In genomic region chr16:5011285-5011684, GRCm38 (mm10) we compare ENCODE assay signal across 19 mouse cellular contexts. TPM values are rescaled to one million over a fixed set of nuclear protein-coding genes. Genes with fewer than 3 reads are reported as not detected.
A peak's percentile ranks its signal among the peaks of the same experiment; 100 is the strongest.
DNase-seq lines count a peak whose midpoint lies in the region; ATAC-seq and TF ChIP-seq lines count a peak whose summit lies in the region.
"Had no signal": no experiment of that assay in that cellular context is flagged by ENCODE, and none has a peak within 500 bp of the region (broad histone marks: within the 10 kb centered on the region; RNA-seq: fewer than 3 reads in every experiment).

No protein-coding gene starts in this region.

- peaks cover 20% of the 10 kb centered on the region for H3K4me1 ChIP-seq in kidney, embryonic 15.5 days
- H3K4me1 ChIP-seq in G1E (ENCODE audit: insufficient read depth, low read depth, low read length) = peaks cover 46% of the 10 kb centered on the region
- peaks cover 12% of the 10 kb centered on the region for H3K4me1 ChIP-seq in forebrain, embryonic 12.5 days

- no peaks in the 10 kb centered on the region for H3K79me2 ChIP-seq in macrophage (ENCODE audit: inconsistent target)

- no peaks in the 10 kb centered on the region for H3K9me3 ChIP-seq in kidney, embryonic 15.5 days (replicated peaks)
- no peaks in the 10 kb centered on the region for H3K9me3 ChIP-seq in G1E (replicated peaks)
- H3K9me3 ChIP-seq in forebrain, embryonic 12.5 days = no peaks in the 10 kb centered on the region
- H3K9me3 ChIP-seq: forebrain, embryonic 13.5 days; heart, embryonic 15.5 days; liver, embryonic 13.5 days; midbrain, embryonic 12.5 days had no signal

- H3K27me3 ChIP-seq in kidney, embryonic 15.5 days = no peaks in the 10 kb centered on the region
- H3K27me3 ChIP-seq in G1E (ENCODE audit: insufficient read depth, low read length) = peaks cover 8% of the 10 kb centered on the region; the same call in 1 of the 2 replicates
- no peaks in the 10 kb centered on the region for H3K27me3 ChIP-seq in forebrain, embryonic 12.5 days
- H3K27me3 ChIP-seq: forebrain, embryonic 13.5 days; heart, embryonic 15.5 days; midbrain, embryonic 12.5 days had no signal

- no peak overlapping the region for H3K4me2 ChIP-seq in kidney, embryonic 15.5 days
- no peak overlapping the region for H3K4me2 ChIP-seq in forebrain, embryonic 12.5 days
- H3K4me2 ChIP-seq: heart, embryonic 15.5 days had no signal

- no peak for TF ChIP-seq CTCF in G1E (IDR thresholded peaks at IDR 0.05; ENCODE audit: low read depth, low read length)

- no peak for DNase-seq in kidney, adult 8-10 months
- DNase-seq in G1E (ENCODE audit: low spot score) = no peak
- DNase-seq in spleen, postnatal 36 days (ENCODE audit: low spot score in 2 of 2) = peak; percentile 70 to 72
- no peak for DNase-seq in urinary bladder, adult 18-20 months (ENCODE audit: low spot score in 2 of 2)
- DNase-seq: kidney, postnatal 14 days; liver, embryonic 13.5 days; lung, postnatal 14 days; thymus, postnatal 36 days had no signal

- H3K4me3 ChIP-seq in kidney, embryonic 15.5 days (replicated peaks) = no peak overlapping the region
- peak overlapping the region; percentile 60; the same call in 1 of the 2 replicates for H3K4me3 ChIP-seq in G1E (ENCODE audit: low read depth, low read length)
- H3K4me3 ChIP-seq in macrophage (ENCODE audit: inconsistent target) = no peak overlapping the region
- no peak overlapping the region for H3K4me3 ChIP-seq in forebrain, embryonic 12.5 days (replicated peaks)
- H3K4me3 ChIP-seq: forebrain, embryonic 13.5 days; heart, embryonic 15.5 days; midbrain, embryonic 12.5 days had no signal

- peaks cover 24% of the 10 kb centered on the region for H3K36me3 ChIP-seq in kidney, embryonic 15.5 days
- H3K36me3 ChIP-seq in G1E (replicated peaks) (peaks cover 62% of the 10 kb centered on the region), macrophage (ENCODE audit: inconsistent target) (peaks cover 15% of the 10 kb centered on the region; the same call in 1 of the 2 replicates)
- peaks cover 25% of the 10 kb centered on the region for H3K36me3 ChIP-seq in forebrain, embryonic 12.5 days (replicated peaks)

- 92% methylated on average over 7 of the region's 7 CpGs for WGBS in kidney, embryonic 15.5 days
- 20% methylated on average over 6 of the region's 7 CpGs for WGBS in macrophage (ENCODE audit: missing documents)
- WGBS in forebrain, embryonic 12.5 days = 86% methylated on average over 7 of the region's 7 CpGs

- 0 out of 2 replicates have a peak overlapping the region, but pooled peaks have one; percentile 21 for H3K9ac ChIP-seq in kidney, embryonic 15.5 days
- no peak overlapping the region for H3K9ac ChIP-seq in forebrain, embryonic 12.5 days
- H3K9ac ChIP-seq: heart, embryonic 15.5 days had no signal

- no peak for ATAC-seq in kidney, embryonic 15.5 days (replicated peaks; ENCODE audit: low FRiP score)
- ATAC-seq in G1E (ENCODE audit: extremely low read depth, insufficient number of reproducible peaks, low FRiP score, poor library complexity, severe bottlenecking) = no peak
- no peak for ATAC-seq in forebrain, embryonic 12.5 days (ENCODE audit: low FRiP score)
- ATAC-seq: forebrain, embryonic 13.5 days; intestine, embryonic 16.5 days had no signal

- H3K27ac ChIP-seq in kidney, embryonic 15.5 days = no peak overlapping the region
- H3K27ac ChIP-seq in macrophage = 0 out of 2 replicates have a peak overlapping the region, but pooled peaks have one; percentile 7
- no peak overlapping the region for H3K27ac ChIP-seq in forebrain, embryonic 12.5 days
- H3K27ac ChIP-seq: forebrain, embryonic 13.5 days; heart, embryonic 15.5 days; liver, embryonic 13.5 days; midbrain, embryonic 12.5 days had no signal

RNA-seq across cellular contexts. Expression of gene Rogdi, which starts 2.1 kb away (rescaled TPM):
- polyA plus RNA-seq in kidney, embryonic 15.5 days (2015; fragmentation: Nextera tagmentation; extraction: Ambion mirVana) = 93.5 and 101 TPM in 2 replicates
- 41.0 and 51.0 TPM in 2 replicates for total RNA-seq in G1E (2014; fragmentation: Nextera tagmentation)
- 4.1 and 4.7 TPM in 2 replicates for total RNA-seq in G1E (2017)
- polyA plus RNA-seq in G1E (2012) = 33.3 and 70.0 TPM in 2 replicates
- total RNA-seq in macrophage (2018; cell fraction: chromatin; rRNA removed) = 10 to 100 TPM in 19 of 26 experiments, 1 to 10 TPM in 7; 3.7 to 46.6 (median 20.6) TPM
- 10 to 100 TPM in 15 of 26 experiments, 1 to 10 TPM in 11; 6.3 to 16.4 (median 11.0) TPM for total RNA-seq in macrophage (2018; cell fraction: cytosol; rRNA removed)
- total RNA-seq in macrophage (2018; cell fraction: nucleus; rRNA removed) = 10 to 100 TPM in 20 of 26 experiments, 1 to 10 TPM in 6; 4.1 to 44.8 (median 16.4) TPM
- polyA plus RNA-seq in macrophage (2018) = 10.0 to 27.5 TPM (median 22.6 TPM) in 3 replicates
- 80.2 and 83.5 TPM in 2 replicates for polyA plus RNA-seq in forebrain, embryonic 12.5 days (2016; fragmentation: Nextera tagmentation; extraction: Ambion mirVana)

RNA-seq across cellular contexts. Expression of gene Smim22, which starts 4.2 kb away (rescaled TPM):
- polyA plus RNA-seq in kidney, embryonic 15.5 days (2015; fragmentation: Nextera tagmentation; extraction: Ambion mirVana) = 11.2 and 13.7 TPM in 2 replicates
- total RNA-seq in G1E (2014; fragmentation: Nextera tagmentation) (not detected in 2 replicates), G1E (2017) (not detected in 2 replicates)
- polyA plus RNA-seq in G1E (2012) (not detected in 2 replicates), macrophage (2018) (not detected in 3 replicates)
- total RNA-seq in macrophage (2018; cell fraction: chromatin; rRNA removed) = not detected
- not detected for total RNA-seq in macrophage (2018; cell fraction: cytosol; rRNA removed)
- total RNA-seq in macrophage (2018; cell fraction: nucleus; rRNA removed) = not detected
- polyA plus RNA-seq in forebrain, embryonic 12.5 days (2016; fragmentation: Nextera tagmentation; extraction: Ambion mirVana) = 1.8 and 2.4 TPM in 2 replicates
- total RNA-seq: layer of hippocampus, postnatal 10 days; left cerebral cortex, postnatal 36 days had no signal
- polyA plus RNA-seq: forebrain, embryonic 13.5 days; midbrain, embryonic 12.5 days had no signal

RNA-seq across cellular contexts. Expression of gene Sept12, which starts 13.6 kb away (rescaled TPM):
- not detected in 2 replicates for polyA plus RNA-seq in kidney, embryonic 15.5 days (2015; fragmentation: Nextera tagmentation; extraction: Ambion mirVana)
- total RNA-seq in G1E (2014; fragmentation: Nextera tagmentation) (not detected in 2 replicates), G1E (2017) (0.05 TPM in 1 of 2 replicates, not detected in the other)
- polyA plus RNA-seq in G1E (2012) (0.07 TPM in 1 of 2 replicates, not detected in the other), macrophage (2018) (not detected in 3 replicates)
- not detected for total RNA-seq in macrophage (2018; cell fraction: chromatin; rRNA removed)
- total RNA-seq in macrophage (2018; cell fraction: cytosol; rRNA removed) = not detected
- not detected for total RNA-seq in macrophage (2018; cell fraction: nucleus; rRNA removed)
- not detected in 2 replicates for polyA plus RNA-seq in forebrain, embryonic 12.5 days (2016; fragmentation: Nextera tagmentation; extraction: Ambion mirVana)
- total RNA-seq: layer of hippocampus, postnatal 10 days; left cerebral cortex, postnatal 36 days had no signal
- polyA plus RNA-seq: forebrain, embryonic 13.5 days; heart, embryonic 15.5 days; hindbrain, embryonic 11.5 days; intestine, embryonic 16.5 days; liver, embryonic 13.5 days; midbrain, embryonic 12.5 days; stomach, embryonic 16.5 days had no signal

RNA-seq across cellular contexts. Expression of gene Glyr1, which starts 38.4 kb away (rescaled TPM):
- polyA plus RNA-seq in kidney, embryonic 15.5 days (2015; fragmentation: Nextera tagmentation; extraction: Ambion mirVana) = 162 and 164 TPM in 2 replicates
- 65.1 and 79.1 TPM in 2 replicates for total RNA-seq in G1E (2014; fragmentation: Nextera tagmentation)
- total RNA-seq in G1E (2017) = 103 and 118 TPM in 2 replicates
- polyA plus RNA-seq in G1E (2012) = 16.8 and 25.9 TPM in 2 replicates
- 100 to 1,000 TPM in 22 of 26 experiments, 10 to 100 TPM in 4; 68.0 to 182 (median 151) TPM for total RNA-seq in macrophage (2018; cell fraction: chromatin; rRNA removed)
- total RNA-seq in macrophage (2018; cell fraction: cytosol; rRNA removed) = 10 to 100 TPM; 64.0 to 87.0 (median 75.5) TPM
- total RNA-seq in macrophage (2018; cell fraction: nucleus; rRNA removed) = 100 to 1,000 TPM in 17 of 26 experiments, 10 to 100 TPM in 9; 65.5 to 145 (median 106) TPM
- 72.3 to 104 TPM (median 77.0 TPM) in 3 replicates for polyA plus RNA-seq in macrophage (2018)
- polyA plus RNA-seq in forebrain, embryonic 12.5 days (2016; fragmentation: Nextera tagmentation; extraction: Ambion mirVana) = 216 and 238 TPM in 2 replicates

RNA-seq across cellular contexts. Expression of gene Ubn1, which starts 38.6 kb away (rescaled TPM):
- 18.5 and 19.9 TPM in 2 replicates for polyA plus RNA-seq in kidney, embryonic 15.5 days (2015; fragmentation: Nextera tagmentation; extraction: Ambion mirVana)
- 61.9 and 69.8 TPM in 2 replicates for total RNA-seq in G1E (2014; fragmentation: Nextera tagmentation)
- 55.9 and 56.9 TPM in 2 replicates for total RNA-seq in G1E (2017)
- 15.6 and 16.5 TPM in 2 replicates for polyA plus RNA-seq in G1E (2012)
- total RNA-seq in macrophage (2018; cell fraction: chromatin; rRNA removed) = 100 to 1,000 TPM in 23 of 26 experiments, 10 to 100 TPM in 3; 39.0 to 229 (median 156) TPM
- total RNA-seq in macrophage (2018; cell fraction: cytosol; rRNA removed) = 10 to 100 TPM; 28.5 to 63.1 (median 39.5) TPM
- 100 to 1,000 TPM in 12 of 26 experiments, 10 to 100 TPM in 14; 38.1 to 164 (median 98.6) TPM for total RNA-seq in macrophage (2018; cell fraction: nucleus; rRNA removed)
- 24.3 to 40.2 TPM (median 37.5 TPM) in 3 replicates for polyA plus RNA-seq in macrophage (2018)
- 23.8 and 24.8 TPM in 2 replicates for polyA plus RNA-seq in forebrain, embryonic 12.5 days (2016; fragmentation: Nextera tagmentation; extraction: Ambion mirVana)

Comparison
In these comparisons a context has a peak if more than half of its experiments do, and no peak if none do; other contexts are left out.
1. DNase-seq: peak in spleen, postnatal 36 days (2 of 2); none in kidney, adult 8-10 months (0 of 2), G1E (single experiment) and urinary bladder, adult 18-20 months (0 of 2).